Mouse (Mus musculus): ENCODE results near the gene Lypd6.

GRCm38 (mm10) chr2:50048442-50048841, 17.8 kb upstream of the Lypd6 start:
- TF ChIP-seq POLR2A (IDR thresholded peaks at IDR 0.05; ENCODE audit: insufficient read length, low read depth) = no peak
- TF ChIP-seq TCF12 (IDR thresholded peaks at IDR 0.05; ENCODE audit: insufficient read depth, poor library complexity, severe bottlenecking) = no peak
- TF ChIP-seq USF1 (IDR thresholded peaks at IDR 0.05; ENCODE audit: low read depth) = no peak
- no peak for TF ChIP-seq E2F4 (IDR thresholded peaks at IDR 0.05; ENCODE audit: insufficient read depth)
- no peak for TF ChIP-seq MAX (IDR thresholded peaks at IDR 0.05; ENCODE audit: low read depth)

Measured in myocyte (in vitro differentiated cells).